Mouse (Mus musculus) retina, embryonic 14.5 days (tissue): ENCODE measurements around the gene Vil1.
"Not testable (repeated sequence)": the region's sequence is repeated elsewhere in the genome, so short reads cannot be mapped to it uniquely, and the experiment has no call there.

Experiments
- DNase-seq: peaks from one replicate; pipeline ENCODE4 v3.0.0-alpha.2; 2015; ENCODE audit warnings: low spot score

Vil1 gene

GRCm38 (mm10) chr1:74387386-74387988 is 21.7 kb upstream of the Vil1 start:
- no peak for DNase-seq

- no peak for DNase-seq
These were observed 20.7 kb upstream of the Vil1 start for GRCm38 (mm10) chr1:74388398-74388920.

GRCm38 (mm10) chr1:74389831-74390286 is 19.3 kb upstream of the Vil1 start:
- DNase-seq, result peak; percentile 37

GRCm38 (mm10) chr1:74390287-74390906 is 18.8 kb upstream of the Vil1 start:
- peak; percentile 68 for DNase-seq

- DNase-seq, result peak; percentile 97
These were observed 18.0 kb upstream of the Vil1 start, which contains the start of gene Ctdsp1 for GRCm38 (mm10) chr1:74390924-74391748. TSS of gene Ctdsp1 (plus strand) at chr1:74391509.

GRCm38 (mm10) chr1:74391844-74392441 is 17.2 kb upstream of the Vil1 start:
- DNase-seq, result peak; percentile 64

- peak; percentile 20 for DNase-seq
These were observed 16.7 kb upstream of the Vil1 start for GRCm38 (mm10) chr1:74392446-74392994.

- no peak for DNase-seq
These were observed 16.2 kb upstream of the Vil1 start for GRCm38 (mm10) chr1:74393010-74393409.

- no peak for DNase-seq
These were observed 15.5 kb upstream of the Vil1 start for GRCm38 (mm10) chr1:74393697-74394096.

- no peak for DNase-seq
These were observed 14.9 kb upstream of the Vil1 start for GRCm38 (mm10) chr1:74394311-74394710.

- DNase-seq, result no peak
These were observed 14.3 kb upstream of the Vil1 start for GRCm38 (mm10) chr1:74394858-74395257.

GRCm38 (mm10) chr1:74395290-74395689 is 13.9 kb upstream of the Vil1 start:
- no peak for DNase-seq

- not testable (repeated sequence) for DNase-seq
These were observed 12.5 kb upstream of the Vil1 start for GRCm38 (mm10) chr1:74396456-74397222.

GRCm38 (mm10) chr1:74397268-74397918 is 11.8 kb upstream of the Vil1 start:
- DNase-seq, result peak; percentile 97

- peak; percentile 81 for DNase-seq
These were observed 11.2 kb upstream of the Vil1 start for GRCm38 (mm10) chr1:74397919-74398451.

GRCm38 (mm10) chr1:74400531-74400930 is 8.6 kb upstream of the Vil1 start:
- no peak for DNase-seq

- DNase-seq, result no peak
These were observed 8.0 kb upstream of the Vil1 start for GRCm38 (mm10) chr1:74401015-74401702.

GRCm38 (mm10) chr1:74404206-74404605 is 5.0 kb upstream of the Vil1 start:
- no peak for DNase-seq

- no peak for DNase-seq
These were observed 2.7 kb downstream of the Vil1 start for GRCm38 (mm10) chr1:74411753-74412325.
